Mouse (Mus musculus): Measurements from ENCODE around the gene Ulk4.

GRCm38 (mm10) chr9:121316621-121317405, 39.8 kb upstream of the Ulk4 start:
- TF ChIP-seq POLR2A (IDR thresholded peaks at IDR 0.05; ENCODE audit: low read depth, low read length) (no peak), CTCF (IDR thresholded peaks at IDR 0.05; ENCODE audit: borderline replicate concordance, insufficient read depth, low read length) (no peak)
